Mouse (Mus musculus): ENCODE results near the gene Tmem138.
"Not testable (repeated sequence)": the region's sequence is repeated elsewhere in the genome, so short reads cannot be mapped to it uniquely, and the experiment has no call there.

Gene Tmem138

GRCm38 (mm10) chr19:10569627-10570026 is 7.5 kb downstream of the Tmem138 start:
- DNase-seq: no peak

GRCm38 (mm10) chr19:10565217-10565616 is 11.9 kb downstream of the Tmem138 start:
- DNase-seq: no peak

- DNase-seq: no peak
Observed at GRCm38 (mm10) chr19:10564278-10564677, 12.9 kb downstream of the Tmem138 start.

- no peak for DNase-seq
Observed at GRCm38 (mm10) chr19:10562351-10562750, 14.8 kb downstream of the Tmem138 start.

- no peak for DNase-seq
Observed at GRCm38 (mm10) chr19:10561558-10562314, 15.4 kb downstream of the Tmem138 start.

GRCm38 (mm10) chr19:10560108-10560507 is 17.1 kb downstream of the Tmem138 start:
- DNase-seq: no peak

- not testable (repeated sequence) for DNase-seq
Observed at GRCm38 (mm10) chr19:10557837-10558375, 19.3 kb downstream of the Tmem138 start.

GRCm38 (mm10) chr19:10557430-10557829 is 19.7 kb downstream of the Tmem138 start:
- DNase-seq: no peak

GRCm38 (mm10) chr19:10557001-10557400 is 20.2 kb downstream of the Tmem138 start:
- no peak for DNase-seq

DNA sequence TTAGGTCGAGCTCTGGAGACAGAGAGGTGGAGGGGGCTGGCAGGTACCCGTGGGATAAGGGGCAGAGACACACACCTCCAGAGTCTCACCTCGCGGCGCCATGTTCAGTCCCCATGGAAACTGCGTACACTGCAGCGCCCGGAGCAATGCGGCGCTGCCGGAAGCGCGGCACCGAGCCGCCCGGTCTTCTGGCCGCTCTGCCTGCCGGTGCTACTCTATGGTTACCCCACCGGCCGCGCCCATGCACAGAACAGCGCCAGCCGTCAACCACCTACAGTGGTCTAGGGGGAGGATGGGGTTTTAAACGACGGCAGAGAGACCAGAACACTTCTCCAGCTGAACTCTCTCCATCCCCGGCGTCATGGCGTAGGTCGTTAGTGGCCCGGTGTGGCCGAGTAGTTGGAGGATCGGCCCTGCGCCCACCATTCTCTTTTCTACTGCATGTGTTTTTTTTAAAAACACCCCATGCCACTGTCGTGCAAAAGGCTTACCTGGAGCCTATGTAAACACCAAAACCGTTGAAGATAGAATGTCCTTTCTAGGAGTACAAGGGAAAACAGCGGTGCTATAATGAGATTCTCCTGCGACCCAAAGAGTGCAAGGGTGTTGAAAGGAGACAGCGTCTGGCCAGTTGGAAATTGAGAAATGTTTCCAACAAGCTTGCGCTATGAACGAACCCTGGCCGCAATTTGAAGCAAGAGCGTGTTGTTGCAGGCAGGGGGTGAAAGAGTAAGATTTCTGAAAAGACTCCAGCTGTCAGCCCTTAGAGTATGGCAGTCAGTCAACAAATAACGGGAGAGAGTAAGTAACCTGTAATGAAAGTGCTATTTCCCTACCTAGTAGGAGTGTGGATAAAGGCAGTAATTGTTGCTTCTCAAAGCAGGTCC is 21.3 kb downstream of the Tmem138 start, which contains the start of gene Tmem216:
TSS of gene Tmem216 (minus strand) at position 615 of the 887 bp plus-strand sequence.
- DNase-seq: peak; percentile 88

GRCm38 (mm10) chr19:10539454-10539853 is 37.7 kb downstream of the Tmem138 start:
- peak; percentile 48 for DNase-seq

DNA sequence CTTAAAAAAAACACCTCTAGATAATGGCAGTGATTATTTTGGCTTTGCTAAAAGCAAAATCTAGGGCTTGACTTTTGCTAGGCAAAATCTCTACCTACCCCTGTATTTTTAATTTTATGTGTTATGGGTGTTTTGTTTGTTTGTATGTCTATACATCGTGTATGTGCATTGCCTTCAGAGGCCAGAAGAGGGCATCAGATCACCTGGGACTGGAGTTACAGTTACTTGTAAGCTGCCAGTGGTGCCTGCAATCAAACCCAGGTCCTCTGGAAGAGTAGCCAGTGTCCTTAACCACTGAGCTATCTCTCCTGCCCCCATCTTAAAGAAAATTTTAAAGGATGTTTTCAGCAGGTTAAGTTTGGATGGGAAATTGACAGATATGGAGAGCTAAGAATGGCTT is 47.1 kb downstream of the Tmem138 start:
- no peak for DNase-seq

DNA sequence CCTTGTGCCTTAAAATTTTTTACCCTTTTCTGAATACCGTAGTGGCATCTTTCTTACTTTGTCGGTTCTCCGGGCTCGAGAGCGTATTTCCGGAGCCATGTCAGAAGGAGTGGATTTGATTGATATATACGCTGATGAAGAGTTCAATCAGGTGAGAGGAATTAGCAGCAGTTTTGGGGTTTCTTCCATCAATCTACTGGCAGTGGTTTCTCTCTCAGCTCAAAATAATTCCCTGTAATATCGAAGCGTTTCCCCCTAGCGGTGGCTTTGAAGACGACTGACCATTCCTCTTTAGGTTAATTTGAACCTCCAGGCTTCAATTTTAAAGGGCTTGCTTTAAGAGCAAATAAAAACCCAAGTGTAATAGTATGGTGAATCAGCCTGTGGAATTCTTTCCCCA is 51.3 kb downstream of the Tmem138 start, which contains the start of gene Sdhaf2:
TSS of gene Sdhaf2 (minus strand) at position 233 of the 400 bp plus-strand sequence.
- peak; percentile 27 for DNase-seq

- peak; percentile 95 for DNase-seq
Observed at GRCm38 (mm10) chr19:10525106-10525901, 51.9 kb downstream of the Tmem138 start, which contains the start of gene Cpsf7. Gene Cpsf7 (plus strand): TSS chr19:10525266.

DNA sequence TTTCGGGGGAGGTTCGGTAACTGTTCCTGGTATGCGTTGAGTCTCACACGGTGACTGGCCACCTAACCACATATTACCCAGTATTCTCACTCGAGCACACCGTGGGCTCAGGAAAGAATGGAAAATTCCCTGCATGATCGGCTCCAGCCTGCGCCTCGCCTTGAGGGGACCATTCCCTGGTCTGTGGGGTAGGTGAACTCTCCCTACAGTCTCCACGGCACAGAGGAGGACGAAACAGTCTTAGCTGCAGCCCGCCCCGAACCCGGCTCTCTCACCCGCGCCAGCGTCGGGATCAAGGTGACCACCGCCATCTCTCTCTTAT is 52.4 kb downstream of the Tmem138 start:
- DNase-seq: no peak

GRCm38 (mm10) chr19:10523483-10524080 is 53.6 kb downstream of the Tmem138 start:
- no peak for DNase-seq

DNA sequence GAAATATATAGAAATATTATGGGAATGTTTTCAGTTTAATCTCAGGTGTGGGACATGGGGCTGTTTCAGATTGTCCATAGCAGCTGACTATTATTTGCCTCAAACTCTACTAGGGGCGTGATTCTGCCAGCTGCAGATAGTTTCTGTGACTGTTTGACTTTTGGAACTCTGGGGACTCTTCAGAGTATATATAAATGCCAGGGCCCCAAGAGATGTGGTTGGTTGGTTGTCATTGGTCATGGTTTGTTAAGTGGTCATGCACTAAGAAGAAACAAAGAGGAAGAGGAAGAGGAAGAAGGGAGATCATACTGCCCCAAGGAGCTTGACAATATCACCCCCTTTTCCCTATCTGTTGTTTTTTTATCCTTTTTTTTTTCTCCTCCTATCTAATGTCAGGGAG is 55.2 kb downstream of the Tmem138 start:
- no peak for DNase-seq
